Mouse (Mus musculus) right cerebral cortex, postnatal 25 days (tissue): ENCODE measurements around the gene Atp6v1a.

Experiments
- DNase-seq: peaks from one replicate; pipeline ENCODE4 v3.0.0; 2022

Atp6v1a gene

GRCm38 (mm10) chr16:44139536-44140185 lies at the start of gene Atp6v1a, which contains the start of gene Naa50:
Gene Atp6v1a, minus strand, starts transcription at chr16:44139705.
Gene Naa50, plus strand, starts transcription at chr16:44139830.
- peak; percentile 93 for DNase-seq

GRCm38 (mm10) chr16:44188766-44189165 lies 49.3 kb upstream of the Atp6v1a start:
- DNase-seq: no peak

- DNase-seq: no peak
Measured at GRCm38 (mm10) chr16:44187172-44187571, 47.7 kb upstream of the Atp6v1a start.

- no peak for DNase-seq
Measured at GRCm38 (mm10) chr16:44184769-44185168, 45.3 kb upstream of the Atp6v1a start.

GRCm38 (mm10) chr16:44182597-44182996 lies 43.1 kb upstream of the Atp6v1a start:
- no peak for DNase-seq

GRCm38 (mm10) chr16:44178555-44178954 lies 39.0 kb upstream of the Atp6v1a start:
- DNase-seq: no peak

- DNase-seq: no peak
Measured at GRCm38 (mm10) chr16:44176511-44176910, 37.0 kb upstream of the Atp6v1a start.

GRCm38 (mm10) chr16:44175001-44175400 lies 35.5 kb upstream of the Atp6v1a start:
- no peak for DNase-seq

- DNase-seq: no peak
Measured at GRCm38 (mm10) chr16:44173966-44174530, 34.5 kb upstream of the Atp6v1a start.

GRCm38 (mm10) chr16:44173155-44173941 lies 33.8 kb upstream of the Atp6v1a start, which contains the start of gene Usf3:
Gene Usf3, plus strand, starts transcription at chr16:44173246.
- DNase-seq: peak; percentile 61

- peak; percentile 99 for DNase-seq
Measured at GRCm38 (mm10) chr16:44172297-44173154, 33.0 kb upstream of the Atp6v1a start.

GRCm38 (mm10) chr16:44168990-44169389 lies 29.5 kb upstream of the Atp6v1a start:
- no peak for DNase-seq

GRCm38 (mm10) chr16:44165182-44165581 lies 25.7 kb upstream of the Atp6v1a start:
- DNase-seq: no peak

GRCm38 (mm10) chr16:44163831-44164230 lies 24.3 kb upstream of the Atp6v1a start:
- no peak for DNase-seq

GRCm38 (mm10) chr16:44159325-44159724 lies 19.8 kb upstream of the Atp6v1a start:
- DNase-seq: no peak

- DNase-seq: no peak
Measured at GRCm38 (mm10) chr16:44154497-44155057, 15.1 kb upstream of the Atp6v1a start.

GRCm38 (mm10) chr16:44149002-44149767 lies 9.7 kb upstream of the Atp6v1a start:
- DNase-seq: no peak

GRCm38 (mm10) chr16:44141483-44141882 lies 2.0 kb upstream of the Atp6v1a start:
- DNase-seq: peak; percentile 16

GRCm38 (mm10) chr16:44140186-44140787 lies 782 bp upstream of the Atp6v1a start:
- peak; percentile 69 for DNase-seq

- peak; percentile 88 for DNase-seq
Measured at GRCm38 (mm10) chr16:44138979-44139535, 448 bp downstream of the Atp6v1a start.
